Mouse (Mus musculus) bone marrow macrophage, adult 2 months (primary cell): ENCODE data around the gene Hsd17b12. TPM values are rescaled to one million over a fixed set of nuclear protein-coding genes. Genes with fewer than 3 reads are reported as not detected.

ENCODE experiments used
- H3K27ac ChIP-seq: 2 replicates; pipeline ENCODE4 v1.5.1; 2012; ENCODE audit warnings: low read depth, low read length; ENCODE audit not compliant: insufficient read depth
- H3K4me1 ChIP-seq: 2 replicates; pipeline ENCODE4 v1.6.1; 2012; ENCODE audit warnings: low read length; ENCODE audit not compliant: control insufficient read depth, insufficient read depth
- H3K4me3 ChIP-seq: 2 replicates; pipeline ENCODE4 v1.5.1; 2012; ENCODE audit warnings: mild to moderate bottlenecking, low read length, moderate library complexity; ENCODE audit not compliant: insufficient read depth
- CTCF ChIP-seq: IDR thresholded peaks from 2 replicates; pipeline ENCODE4 v1.5.1; 2012; ENCODE audit warnings: low read depth, mild to moderate bottlenecking, low read length, moderate library complexity
- POLR2A ChIP-seq: IDR thresholded peaks from 2 replicates; pipeline ENCODE4 v1.6.1; 2012; ENCODE audit warnings: mild to moderate bottlenecking, low read depth, low read length, borderline replicate concordance
- polyA plus RNA-seq: library from polyadenylated mRNA; stranded (reverse); fragments of >200 nt; gene quantifications from 2 replicates; pipeline ENCODE4 v1.2.4, GENCODE M21; 2012; ENCODE audit not compliant: missing spikeins, insufficient read depth, insufficient read length

Gene Hsd17b12
- 79.8 and 84.2 TPM in 2 replicates for polyA plus RNA-seq

DNA sequence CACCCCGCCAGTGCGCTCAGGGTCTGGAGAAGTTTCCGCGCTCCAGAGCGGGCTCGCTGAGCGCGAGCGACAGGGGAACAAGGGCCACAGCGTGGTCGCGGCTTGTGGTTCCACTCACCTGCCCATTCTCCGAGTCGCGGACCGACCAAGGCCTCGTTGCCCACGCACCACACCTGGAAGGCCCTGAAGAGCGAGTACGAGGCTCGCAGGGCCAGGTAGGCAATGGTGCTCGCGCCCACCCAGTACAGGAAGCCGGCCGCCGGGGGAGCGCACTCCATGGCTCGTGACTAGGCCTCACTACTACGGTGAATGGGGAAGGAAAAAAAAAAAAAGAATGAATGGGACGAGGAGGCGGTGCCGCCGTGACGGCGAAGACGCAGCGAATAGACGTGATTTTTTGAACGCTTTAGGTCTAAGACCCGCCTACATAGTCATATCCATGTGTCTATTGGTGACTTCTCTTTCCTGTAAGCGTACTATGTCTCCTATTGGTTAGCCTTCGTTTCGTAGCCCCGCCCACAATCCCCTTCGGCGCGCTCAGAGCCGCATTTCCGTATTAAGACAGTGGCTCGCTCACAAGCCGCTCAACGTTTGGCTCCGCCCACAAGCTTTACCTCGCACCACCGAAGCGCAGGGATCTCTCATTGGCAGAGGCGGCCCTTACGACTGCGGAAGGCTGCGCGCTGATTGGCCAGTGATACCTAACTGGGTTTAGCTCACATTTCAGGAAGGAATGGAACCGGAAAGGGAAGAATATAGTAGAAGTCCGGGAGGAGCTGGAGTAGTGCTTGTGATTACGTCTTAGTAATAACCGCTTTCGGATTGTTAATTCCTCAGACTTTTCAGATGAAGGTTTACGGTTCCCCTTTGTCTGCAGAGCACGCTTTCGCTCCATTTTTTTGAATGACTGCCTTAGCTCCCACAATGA, at the start of gene Hsd17b12:
Hsd17b12 (minus strand) TSS at position 373 of the 928 bp plus-strand sequence.
- Histone ChIP-seq H3K27ac (peak within 1 kb of the TSS; percentile 80), H3K4me3 (peak within 1 kb of the TSS; percentile 73), H3K4me1 (peaks cover 21% of the 10 kb centered on the region)
- TF ChIP-seq CTCF (no peak), POLR2A (no peak)

DNA sequence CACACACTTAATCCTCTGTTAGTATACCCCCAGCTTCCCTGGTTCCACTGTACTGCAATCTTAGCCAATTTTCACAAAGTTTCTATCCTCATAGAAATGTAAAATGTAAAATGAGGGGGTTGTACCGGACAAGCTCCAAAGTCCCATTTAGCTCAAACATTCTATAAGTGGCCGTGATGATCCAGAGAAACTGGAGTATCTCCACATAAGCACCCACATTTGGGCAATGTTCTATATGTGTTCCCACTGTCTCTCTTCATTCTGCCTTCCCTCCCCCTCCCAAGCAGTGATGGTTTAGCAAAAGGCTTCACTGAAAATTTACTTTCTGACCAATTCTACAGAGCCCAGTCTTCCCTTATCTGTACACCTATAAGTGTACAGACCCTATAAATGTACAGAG, 27.1 kb upstream of the Hsd17b12 start:
- no peak overlapping the region for H3K4me3 ChIP-seq
- H3K4me1 ChIP-seq = no peaks in the 10 kb centered on the region
- TF ChIP-seq CTCF (no peak), POLR2A (no peak)
- no peak overlapping the region for H3K27ac ChIP-seq

DNA sequence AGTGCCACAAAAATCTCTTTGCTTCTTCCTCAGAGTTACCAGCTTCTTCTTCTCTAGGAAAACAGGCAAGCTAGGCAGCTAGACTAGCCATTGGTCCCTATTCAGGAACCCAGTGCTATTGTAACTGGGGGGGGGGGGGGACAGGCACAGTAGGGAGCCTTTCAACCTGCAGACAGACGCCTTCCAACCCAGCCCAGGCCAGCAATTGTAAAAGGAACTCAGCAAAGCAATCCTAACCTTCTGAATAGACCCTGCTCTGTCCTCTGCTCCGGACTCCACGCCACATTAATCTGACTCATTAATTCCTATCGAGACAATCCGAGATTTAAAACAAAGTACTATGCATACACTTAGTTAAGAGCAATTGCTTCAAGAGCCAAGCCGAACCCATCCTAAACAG, 26.4 kb upstream of the Hsd17b12 start:
- H3K4me3 ChIP-seq = no peak overlapping the region
- no peak for TF ChIP-seq CTCF
- H3K27ac ChIP-seq = no peak overlapping the region
- no peaks in the 10 kb centered on the region for H3K4me1 ChIP-seq

DNA sequence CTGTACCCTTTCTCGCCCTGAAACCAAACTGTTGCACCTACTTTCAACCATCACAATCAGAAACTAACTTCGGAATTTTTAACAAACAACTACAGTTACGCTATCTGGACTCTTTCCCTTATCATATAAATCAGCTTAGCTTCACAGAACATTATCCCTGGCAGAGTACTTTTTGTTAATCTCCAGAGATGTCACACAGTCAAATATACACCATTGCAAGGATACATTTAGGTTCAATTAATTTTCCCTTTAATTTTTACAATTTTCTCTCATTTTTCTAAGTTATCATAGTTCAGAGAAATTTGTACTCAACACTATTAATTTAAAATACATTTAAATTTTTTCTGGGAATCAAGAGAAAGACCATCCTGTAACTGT, 21.3 kb upstream of the Hsd17b12 start:
- H3K4me3 ChIP-seq = no peak overlapping the region
- TF ChIP-seq POLR2A (no peak), CTCF (no peak)
- H3K4me1 ChIP-seq = peaks cover 6% of the 10 kb centered on the region

DNA sequence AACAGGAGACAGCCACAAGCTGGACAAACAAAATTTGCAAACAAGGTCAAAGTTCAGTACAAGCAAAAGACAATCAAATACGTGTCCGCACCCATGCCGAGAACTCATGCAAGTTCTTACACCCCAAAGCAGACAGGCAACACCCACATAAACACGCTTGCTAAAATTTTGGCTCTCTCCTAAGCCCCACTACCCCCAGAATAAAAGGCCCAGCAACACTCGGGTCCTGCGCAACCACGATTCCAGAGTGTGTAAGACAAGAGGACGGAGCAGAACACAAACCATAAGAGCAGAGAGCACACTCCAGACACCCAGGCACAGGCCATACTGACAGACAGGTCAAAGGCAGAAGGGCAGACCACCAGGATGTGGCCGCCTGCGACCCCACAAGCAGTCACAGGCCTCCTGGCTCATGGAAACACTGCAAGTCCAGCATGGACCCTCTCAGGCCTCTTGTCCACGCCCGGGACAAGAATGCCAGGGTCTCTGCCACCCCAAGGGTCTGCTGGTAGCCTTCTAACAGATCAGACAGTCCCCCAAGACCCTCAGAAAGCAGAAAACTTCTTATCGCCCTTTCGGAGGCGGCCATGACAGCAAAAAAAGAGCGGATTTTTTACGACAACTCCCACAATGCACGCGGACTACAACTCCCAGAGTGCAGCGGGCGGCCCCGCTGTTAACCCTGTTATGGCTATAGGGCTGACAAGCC, 20.7 kb upstream of the Hsd17b12 start:
- Histone ChIP-seq H3K4me1 (peaks cover 6% of the 10 kb centered on the region), H3K27ac (no peak overlapping the region; the same call in 1 of the 2 replicates), H3K4me3 (peak overlapping the region; percentile 92)
- no peak for TF ChIP-seq CTCF
- TF ChIP-seq POLR2A = no peak

More for the DNA sequence above, 21.3 kb upstream of the Hsd17b12 start:
- H3K27ac ChIP-seq = no peak overlapping the region

DNA sequence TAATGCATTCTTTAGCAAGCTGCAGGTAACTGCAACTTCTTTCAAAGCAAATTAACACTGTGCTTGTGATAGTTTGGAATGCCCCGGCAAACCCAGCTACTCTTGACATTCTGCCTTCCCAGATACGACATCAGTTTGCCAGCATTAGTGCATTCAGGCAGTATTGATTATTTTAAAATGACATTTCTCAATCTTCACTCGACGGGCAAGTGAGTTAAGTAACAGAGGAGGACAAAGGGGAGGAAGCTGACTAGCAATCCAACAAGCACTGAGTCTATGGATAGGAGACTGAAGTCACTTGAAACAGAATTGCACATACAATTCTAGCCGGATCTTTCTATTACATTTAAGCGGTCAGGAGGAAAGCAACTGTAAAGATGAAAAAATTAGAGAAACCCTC, 19.5 kb upstream of the Hsd17b12 start:
- TF ChIP-seq CTCF (no peak), POLR2A (no peak)
- H3K4me1 ChIP-seq = peaks cover 6% of the 10 kb centered on the region
- H3K4me3 ChIP-seq = no peak overlapping the region
- no peak overlapping the region for H3K27ac ChIP-seq

DNA sequence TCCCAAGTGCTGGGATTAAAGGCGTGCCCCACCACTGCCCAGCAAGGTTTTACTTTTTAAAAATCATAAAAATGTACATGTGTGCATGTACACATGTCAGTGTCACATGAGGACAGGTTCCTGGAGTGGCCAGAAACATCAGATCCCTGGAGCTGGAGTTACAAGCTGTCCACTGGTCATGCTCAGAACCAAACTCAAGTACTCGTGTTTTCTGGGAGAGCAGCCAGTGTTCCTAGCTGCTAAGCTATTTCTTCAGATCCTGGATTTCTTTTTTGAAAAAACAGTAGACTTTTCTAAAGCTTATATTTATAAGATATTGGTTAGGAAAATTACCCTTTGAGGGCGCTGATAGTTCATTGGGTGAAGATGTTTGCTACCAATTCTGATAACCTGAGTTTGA, 18.6 kb upstream of the Hsd17b12 start:
- TF ChIP-seq POLR2A (no peak), CTCF (no peak)
- H3K4me1 ChIP-seq = peaks cover 6% of the 10 kb centered on the region
- no peak overlapping the region for H3K4me3 ChIP-seq
- H3K27ac ChIP-seq = no peak overlapping the region

DNA sequence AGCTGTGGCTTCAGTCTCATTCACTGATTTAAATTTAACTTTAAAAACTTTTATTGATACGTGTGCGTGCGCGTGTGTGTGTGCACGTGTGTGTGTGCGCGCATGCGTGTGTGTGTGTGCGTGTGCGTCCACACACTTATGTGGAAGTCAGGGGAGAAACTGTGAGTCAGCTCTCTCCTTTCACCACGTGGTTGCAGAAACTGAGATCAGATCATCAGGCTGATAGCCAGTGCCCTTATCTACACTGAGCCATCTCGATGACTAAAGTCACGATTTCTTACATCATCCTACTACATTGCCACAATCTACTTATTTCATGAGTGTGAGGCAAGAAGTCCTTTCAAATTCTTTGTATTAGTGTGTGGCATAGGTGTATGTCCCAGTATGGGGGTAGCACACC, 15.8 kb upstream of the Hsd17b12 start:
- Histone ChIP-seq H3K4me3 (no peak overlapping the region), H3K27ac (no peak overlapping the region), H3K4me1 (peaks cover 6% of the 10 kb centered on the region)
- TF ChIP-seq POLR2A = no peak
- TF ChIP-seq CTCF = no peak

DNA sequence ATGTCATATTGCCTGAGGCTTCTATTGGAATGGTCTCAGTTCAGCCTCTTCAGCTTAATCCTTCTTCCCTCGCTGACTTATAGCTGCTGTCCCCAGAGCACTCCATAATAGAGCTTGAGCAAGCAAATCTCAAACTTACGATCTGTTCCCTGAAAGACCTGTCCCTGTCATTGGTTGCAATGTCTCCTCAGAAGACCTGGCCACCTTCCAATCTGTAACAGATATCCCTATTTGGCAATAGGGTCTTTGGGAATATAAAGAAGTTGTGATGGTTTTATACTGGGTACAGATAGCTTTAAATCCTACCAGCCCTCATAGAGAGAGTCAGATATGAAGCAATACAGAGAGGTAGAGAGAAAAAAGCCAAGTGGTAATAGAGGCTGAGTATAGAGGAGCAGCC, 5.4 kb upstream of the Hsd17b12 start:
- H3K4me1 ChIP-seq = peaks cover 12% of the 10 kb centered on the region
- TF ChIP-seq POLR2A (no peak), CTCF (no peak)
- no peak overlapping the region for H3K27ac ChIP-seq
- no peak overlapping the region for H3K4me3 ChIP-seq

DNA sequence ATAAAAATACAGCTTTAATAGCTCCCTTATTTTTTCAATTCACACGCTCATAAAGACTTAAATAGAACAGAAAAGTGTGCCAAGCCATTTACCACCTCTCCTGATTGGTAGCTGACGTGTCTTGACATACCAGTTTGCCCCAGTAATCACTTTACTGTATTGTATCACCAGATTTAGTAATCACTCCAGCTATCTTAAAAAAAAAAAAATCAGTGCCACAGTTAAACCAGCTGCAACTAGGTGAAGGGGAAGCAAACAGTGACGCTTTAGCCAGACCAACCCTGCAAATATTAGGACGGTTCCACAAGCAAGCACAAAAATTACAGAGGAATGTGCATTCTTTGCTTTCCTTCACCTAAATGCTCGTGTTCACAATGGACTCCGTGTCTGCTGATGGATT, 4.4 kb upstream of the Hsd17b12 start:
- peaks cover 12% of the 10 kb centered on the region for H3K4me1 ChIP-seq
- TF ChIP-seq CTCF = no peak
- TF ChIP-seq POLR2A = no peak
- no peak overlapping the region for H3K4me3 ChIP-seq
- H3K27ac ChIP-seq = no peak overlapping the region
